Mouse (Mus musculus): Measurements from ENCODE around the gene Pigk.

DNA sequence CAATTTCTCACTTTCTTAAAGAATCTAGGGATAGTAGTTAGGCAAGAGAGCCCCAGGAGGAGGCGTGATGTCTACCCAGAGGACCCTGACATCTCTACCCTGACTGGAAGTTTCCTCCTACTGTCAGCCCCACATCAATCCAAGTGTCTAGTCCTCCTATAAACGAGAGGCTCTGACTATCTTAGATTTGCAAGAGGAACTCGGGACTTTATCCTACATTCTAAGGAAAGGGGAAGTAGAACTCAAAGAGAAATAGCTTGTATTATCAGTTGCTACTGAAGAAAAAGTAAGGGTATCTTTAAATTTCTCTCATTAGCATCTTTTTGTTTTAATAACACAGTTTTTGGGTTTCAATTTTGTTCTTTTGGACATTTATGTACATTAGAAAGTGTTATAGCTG, 106.5 kb downstream of the Pigk start:
- no peak for TF ChIP-seq POLR2A (IDR thresholded peaks at IDR 0.05; ENCODE audit: borderline replicate concordance, insufficient read depth, low read length)
- no peak for TF ChIP-seq CTCF (IDR thresholded peaks at IDR 0.05; ENCODE audit: borderline replicate concordance, insufficient read depth, low read depth, low read length)

Measured in cerebellum, adult 2 months (tissue).